ENCODE assay signal across 8 mouse cellular contexts in genomic region chr1:87187037-87187355, GRCm38 (mm10). TPM values are rescaled to one million over a fixed set of nuclear protein-coding genes. Genes with fewer than 3 reads are reported as not detected.
DNase-seq lines count a peak whose midpoint lies in the region; TF ChIP-seq lines count a peak whose summit lies in the region.

No protein-coding gene starts in this region.

- intact Hi-C loops in heart, postnatal 14 days (cut with DNase I) = loop anchor here (1.0 to 5.0 kb wide), 3 partner anchors 89 to 570 kb away; no protein-coding TSS in a partner anchor

- DNase-seq in brain, embryonic 14.5 days (ENCODE audit: low read depth) = peak; percentile 87
- peak; percentile 77 to 85 for DNase-seq in heart, postnatal 14 days
- DNase-seq in large intestine, adult 2 months (ENCODE audit: low read depth, low spot score) = peak; percentile 33
- DNase-seq in lung, adult 2 months = peak; percentile 71
- peak; percentile 72 for DNase-seq in ovary, postnatal 14 days (ENCODE audit: low spot score)
- peak; percentile 48 for DNase-seq in urinary bladder, adult 2 months (ENCODE audit: low spot score)

- no peak overlapping the region for H3K27ac ChIP-seq in ES-Bruce4 (ENCODE audit: insufficient read depth, low read length)
- H3K27ac ChIP-seq in embryonic fibroblast, embryonic 13.5 days (ENCODE audit: insufficient read depth, low read length) = no peak overlapping the region

- H3K9me3 ChIP-seq in ES-Bruce4 (replicated peaks; ENCODE audit: control insufficient read depth, insufficient read depth, low read length, poor library complexity, severe bottlenecking) = no peaks in the 10 kb centered on the region

- peak overlapping the region; percentile 89 for H3K4me3 ChIP-seq in ES-Bruce4 (ENCODE audit: low read depth, low read length)
- H3K4me3 ChIP-seq in embryonic fibroblast, embryonic 13.5 days (ENCODE audit: insufficient read depth, low read length) = peak overlapping the region; percentile 56
- peak overlapping the region; percentile 68 for H3K4me3 ChIP-seq in lung, adult 2 months (replicated peaks; ENCODE audit: extremely low read depth, low read depth, low read length)

- no peak for TF ChIP-seq POLR2A in ES-Bruce4 (IDR thresholded peaks at IDR 0.05; ENCODE audit: insufficient read depth, low read length)
- TF ChIP-seq POLR2A in brain, embryonic 14.5 days (IDR thresholded peaks at IDR 0.05; ENCODE audit: borderline replicate concordance, extremely low read depth, insufficient read depth, insufficient read length, poor library complexity, severe bottlenecking) = no peak
- no peak for TF ChIP-seq POLR2A in embryonic fibroblast, embryonic 13.5 days (IDR thresholded peaks at IDR 0.05; ENCODE audit: low read depth, low read length)
- no peak for TF ChIP-seq POLR2A in lung, adult 2 months (IDR thresholded peaks at IDR 0.05; ENCODE audit: borderline replicate concordance, extremely low read depth, low read depth, low read length)

- H3K36me3 ChIP-seq in ES-Bruce4 (ENCODE audit: control insufficient read depth, insufficient read depth, low read length, poor library complexity, severe bottlenecking) = no peaks in the 10 kb centered on the region

- under 1% methylated on average over 15 of the region's 15 CpGs for WGBS in large intestine, adult 2 months
- WGBS in lung, adult 2 months = 1% methylated on average over 15 of the region's 15 CpGs

- TF ChIP-seq CTCF in ES-Bruce4 (IDR thresholded peaks at IDR 0.05; ENCODE audit: low read depth, low read length) = peak; percentile 74
- TF ChIP-seq CTCF in brain, embryonic 14.5 days (IDR thresholded peaks at IDR 0.05; ENCODE audit: borderline replicate concordance, extremely low read depth, insufficient read depth, insufficient read length) = peak; percentile 95
- peak; percentile 67 for TF ChIP-seq CTCF in embryonic fibroblast, embryonic 13.5 days (IDR thresholded peaks at IDR 0.05; ENCODE audit: borderline replicate concordance, insufficient read depth, low read length)
- TF ChIP-seq CTCF in lung, adult 2 months (IDR thresholded peaks at IDR 0.05; ENCODE audit: insufficient read depth, low read length) = peak; percentile 72

- no peak for TF ChIP-seq EP300 in ES-Bruce4 (IDR thresholded peaks at IDR 0.05; ENCODE audit: insufficient read depth, low read depth, low read length)

- H3K4me1 ChIP-seq in ES-Bruce4 (ENCODE audit: control insufficient read depth, insufficient read depth, low read length) = peaks cover 4% of the 10 kb centered on the region
- no peaks in the 10 kb centered on the region for H3K4me1 ChIP-seq in embryonic fibroblast, embryonic 13.5 days (ENCODE audit: control insufficient read depth, insufficient read depth, low read length)
- H3K4me1 ChIP-seq in lung, adult 2 months (ENCODE audit: control insufficient read depth, insufficient read depth, low read length) = peaks cover 4% of the 10 kb centered on the region; the same call in 1 of the 2 replicates

- H3K9ac ChIP-seq in ES-Bruce4 (ENCODE audit: low read depth, poor library complexity, severe bottlenecking) = peak overlapping the region; percentile 77

- H3K27me3 ChIP-seq in ES-Bruce4 (ENCODE audit: control insufficient read depth, insufficient read depth, low read length, poor library complexity, severe bottlenecking) = no peaks in the 10 kb centered on the region

RNA-seq across cellular contexts. Expression of gene Chrnd, which starts 3.4 kb away (rescaled TPM):
- polyA plus RNA-seq in ES-Bruce4 (2011; ENCODE audit: insufficient read depth, insufficient read length, low read depth, missing spikeins) = not detected in 2 replicates
- polyA plus RNA-seq in brain, embryonic 14.5 days (2012; rRNA removed) = 0.07 and 0.14 TPM in 2 replicates
- not detected in 2 replicates for polyA plus RNA-seq in embryonic fibroblast, embryonic 13.5 days (2011; ENCODE audit: insufficient read length, low read depth, missing spikeins)
- not detected for total RNA-seq in heart, postnatal 14 days (2021)
- not detected in 2 replicates for polyA plus RNA-seq in large intestine, adult 2 months (2012; rRNA removed)
- 0.56 TPM in 1 of 2 replicates, not detected in the other for polyA plus RNA-seq in lung, adult 2 months (2012; rRNA removed)
- not detected in 2 replicates for polyA plus RNA-seq in urinary bladder, adult 2 months (2012; rRNA removed)

RNA-seq across cellular contexts. Expression of gene Prss56, which starts 3.9 kb away (rescaled TPM):
- 0.27 TPM in 1 of 2 replicates, not detected in the other for polyA plus RNA-seq in ES-Bruce4 (2011; ENCODE audit: insufficient read depth, insufficient read length, low read depth, missing spikeins)
- polyA plus RNA-seq in brain, embryonic 14.5 days (2012; rRNA removed) = 0.28 and 1.3 TPM in 2 replicates
- polyA plus RNA-seq in embryonic fibroblast, embryonic 13.5 days (2011; ENCODE audit: insufficient read length, low read depth, missing spikeins) = not detected in 2 replicates
- total RNA-seq in heart, postnatal 14 days (2021) = not detected
- polyA plus RNA-seq in large intestine, adult 2 months (2012; rRNA removed) = not detected in 2 replicates
- not detected in 2 replicates for polyA plus RNA-seq in lung, adult 2 months (2012; rRNA removed)
- not detected in 2 replicates for polyA plus RNA-seq in urinary bladder, adult 2 months (2012; rRNA removed)

RNA-seq across cellular contexts. Expression of gene Chrng, which starts 17.5 kb away (rescaled TPM):
- not detected in 2 replicates for polyA plus RNA-seq in ES-Bruce4 (2011; ENCODE audit: insufficient read depth, insufficient read length, low read depth, missing spikeins)
- 0.16 and 0.85 TPM in 2 replicates for polyA plus RNA-seq in brain, embryonic 14.5 days (2012; rRNA removed)
- polyA plus RNA-seq in embryonic fibroblast, embryonic 13.5 days (2011; ENCODE audit: insufficient read length, low read depth, missing spikeins) = not detected in 2 replicates
- total RNA-seq in heart, postnatal 14 days (2021) = not detected
- polyA plus RNA-seq in large intestine, adult 2 months (2012; rRNA removed) = not detected in 2 replicates
- 0.24 TPM in 1 of 2 replicates, not detected in the other for polyA plus RNA-seq in lung, adult 2 months (2012; rRNA removed)
- not detected in 2 replicates for polyA plus RNA-seq in urinary bladder, adult 2 months (2012; rRNA removed)

RNA-seq across cellular contexts. Expression of gene Eif4e2, which starts 26.7 kb away (rescaled TPM):
- 191 and 201 TPM in 2 replicates for polyA plus RNA-seq in ES-Bruce4 (2011; ENCODE audit: insufficient read depth, insufficient read length, low read depth, missing spikeins)
- polyA plus RNA-seq in brain, embryonic 14.5 days (2012; rRNA removed) = 52.7 and 79.7 TPM in 2 replicates
- polyA plus RNA-seq in embryonic fibroblast, embryonic 13.5 days (2011; ENCODE audit: insufficient read length, low read depth, missing spikeins) = 172 and 190 TPM in 2 replicates
- total RNA-seq in heart, postnatal 14 days (2021) = 10 to 100 TPM; 53.8 to 57.2 TPM
- polyA plus RNA-seq in large intestine, adult 2 months (2012; rRNA removed) = 43.3 and 45.7 TPM in 2 replicates
- 17.2 and 26.6 TPM in 2 replicates for polyA plus RNA-seq in lung, adult 2 months (2012; rRNA removed)
- polyA plus RNA-seq in urinary bladder, adult 2 months (2012; rRNA removed) = 69.5 and 72.5 TPM in 2 replicates

RNA-seq across cellular contexts. Expression of gene Ecel1, which starts 30.7 kb away (rescaled TPM):
- 0.37 and 2.2 TPM in 2 replicates for polyA plus RNA-seq in ES-Bruce4 (2011; ENCODE audit: insufficient read depth, insufficient read length, low read depth, missing spikeins)
- 49.0 and 57.3 TPM in 2 replicates for polyA plus RNA-seq in brain, embryonic 14.5 days (2012; rRNA removed)
- not detected in 2 replicates for polyA plus RNA-seq in embryonic fibroblast, embryonic 13.5 days (2011; ENCODE audit: insufficient read length, low read depth, missing spikeins)
- not detected for total RNA-seq in heart, postnatal 14 days (2021)
- polyA plus RNA-seq in large intestine, adult 2 months (2012; rRNA removed) = 0.05 and 0.06 TPM in 2 replicates
- not detected in 2 replicates for polyA plus RNA-seq in lung, adult 2 months (2012; rRNA removed)
- polyA plus RNA-seq in urinary bladder, adult 2 months (2012; rRNA removed) = 0.10 TPM in 1 of 2 replicates, not detected in the other

Comparison
In these comparisons a context has a peak if more than half of its experiments do, and no peak if none do; other contexts are left out.
1. DNase-seq: peak in every context shown above with its lines; median percentile 87 in brain, embryonic 14.5 days; 81 in heart, postnatal 14 days; 72 in ovary, postnatal 14 days; 71 in lung, adult 2 months; 48 in urinary bladder, adult 2 months; 33 in large intestine, adult 2 months.